Mouse (Mus musculus) heart, adult 11 months (tissue): ENCODE results near the gene Arl6ip1.
A peak's percentile ranks its signal among the peaks of the same experiment; 100 is the strongest.

Source experiments
- DNase-seq: peaks from one replicate; pipeline ENCODE4 v3.0.0; 2022

The Arl6ip1 gene

DNA sequence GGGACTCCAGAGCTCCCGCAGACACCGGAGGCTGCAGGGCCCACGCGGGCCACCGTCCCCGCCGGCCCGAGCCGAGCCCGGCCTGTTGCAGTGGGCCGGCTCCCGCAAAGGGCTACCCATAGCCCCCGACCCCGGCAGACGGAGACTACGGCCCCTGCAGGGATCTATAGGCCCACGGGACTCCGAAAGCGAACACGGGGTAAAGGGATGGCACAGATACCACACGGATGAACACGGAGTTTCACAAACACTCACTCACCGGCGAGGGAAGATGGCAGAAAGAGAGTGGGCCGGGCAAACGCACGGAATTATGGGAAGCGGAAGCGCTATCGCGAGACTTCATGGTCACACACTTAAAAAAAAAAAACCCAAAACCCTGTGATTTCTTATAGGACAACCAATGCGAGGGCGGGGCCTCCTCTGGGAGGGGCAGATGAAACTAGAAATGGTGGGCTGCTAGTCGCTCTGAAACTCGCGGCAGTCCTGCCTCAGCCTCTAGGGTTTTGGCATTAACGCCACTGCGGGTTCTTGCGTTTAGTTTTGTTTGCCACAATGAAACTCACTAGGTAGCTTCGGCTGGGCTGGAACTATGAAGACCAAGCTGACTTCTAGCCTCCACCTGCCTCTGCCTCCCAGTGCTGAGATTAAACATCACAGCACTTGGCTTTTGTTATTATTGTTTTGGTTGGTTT, 13.4 kb downstream of the Arl6ip1 start, which contains the start of gene Rps15a:
Gene Rps15a (minus strand): TSS at position 312 of the 692 bp plus-strand sequence.
- DNase-seq: peak; percentile 99

- no peak for DNase-seq
Observed at GRCm38 (mm10) chr7:118115533-118115876, 14.0 kb downstream of the Arl6ip1 start.

GRCm38 (mm10) chr7:118113541-118114297, 15.7 kb downstream of the Arl6ip1 start:
- DNase-seq: peak; percentile 49

- DNase-seq: peak; percentile 75
Observed at GRCm38 (mm10) chr7:118111128-118111527, 18.3 kb downstream of the Arl6ip1 start.

DNA sequence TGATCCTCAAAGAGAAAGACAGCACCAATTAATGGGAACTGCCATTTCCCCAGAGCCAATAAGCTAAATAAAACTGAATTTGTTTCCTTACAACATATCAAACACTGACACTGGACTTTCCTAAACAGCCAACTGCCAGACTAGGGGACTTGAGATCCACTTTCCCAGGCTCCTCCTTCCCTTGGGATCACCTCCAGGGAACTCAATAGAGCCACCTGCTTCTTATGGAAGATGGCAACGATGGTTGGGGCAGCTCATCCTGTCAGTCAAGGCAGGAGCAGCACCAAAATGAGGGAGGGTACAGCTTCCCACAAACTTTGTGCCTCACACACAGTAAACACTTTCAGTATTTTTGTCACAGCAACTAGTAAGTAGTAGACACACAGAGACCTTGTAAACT, 21.8 kb downstream of the Arl6ip1 start:
- no peak for DNase-seq

GRCm38 (mm10) chr7:118104458-118105052, 24.9 kb downstream of the Arl6ip1 start:
- no peak for DNase-seq

DNA sequence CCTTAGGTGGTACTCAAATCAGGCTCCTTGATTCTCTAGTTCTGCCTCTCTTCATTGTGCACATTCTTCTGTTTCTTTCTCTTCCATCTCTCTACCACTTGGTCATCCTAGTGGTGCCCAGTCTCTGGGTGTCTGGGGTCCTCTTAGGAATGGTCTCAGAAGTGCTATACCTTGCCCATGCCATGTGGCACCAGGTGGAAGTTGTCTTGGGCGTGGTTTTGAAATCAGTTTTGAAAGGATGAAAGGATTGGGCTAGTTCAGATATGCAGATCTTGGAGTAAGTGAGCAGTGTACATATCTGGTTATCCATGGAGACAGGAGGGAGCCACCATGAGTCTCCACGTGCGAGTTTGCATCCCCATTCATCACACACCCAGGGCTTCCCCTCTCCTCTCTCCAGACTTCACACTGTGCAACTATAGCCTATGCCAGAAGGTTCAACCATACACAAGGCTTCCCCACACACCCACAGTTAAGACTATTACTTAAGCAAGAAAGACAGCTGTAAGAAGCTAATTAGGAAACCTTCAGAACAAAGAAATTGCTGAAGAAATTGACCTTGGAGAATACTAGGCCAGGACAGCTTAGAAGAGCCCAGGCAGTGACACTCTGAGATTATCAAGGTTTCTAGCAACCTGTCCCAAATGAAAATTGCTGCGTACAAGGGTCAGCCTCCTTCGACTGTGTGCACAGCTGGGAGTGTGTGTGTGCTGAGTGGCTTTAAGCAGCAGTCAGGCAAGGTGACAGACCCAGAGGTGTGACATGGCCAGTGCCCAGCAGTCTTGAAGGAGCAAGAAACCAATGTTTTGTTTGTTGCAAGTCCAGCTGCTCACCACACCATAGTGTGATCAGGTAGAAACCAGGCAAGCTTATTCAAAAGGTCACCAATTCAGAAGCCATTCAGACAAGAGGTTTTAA, 25.7 kb downstream of the Arl6ip1 start:
- no peak for DNase-seq

DNA sequence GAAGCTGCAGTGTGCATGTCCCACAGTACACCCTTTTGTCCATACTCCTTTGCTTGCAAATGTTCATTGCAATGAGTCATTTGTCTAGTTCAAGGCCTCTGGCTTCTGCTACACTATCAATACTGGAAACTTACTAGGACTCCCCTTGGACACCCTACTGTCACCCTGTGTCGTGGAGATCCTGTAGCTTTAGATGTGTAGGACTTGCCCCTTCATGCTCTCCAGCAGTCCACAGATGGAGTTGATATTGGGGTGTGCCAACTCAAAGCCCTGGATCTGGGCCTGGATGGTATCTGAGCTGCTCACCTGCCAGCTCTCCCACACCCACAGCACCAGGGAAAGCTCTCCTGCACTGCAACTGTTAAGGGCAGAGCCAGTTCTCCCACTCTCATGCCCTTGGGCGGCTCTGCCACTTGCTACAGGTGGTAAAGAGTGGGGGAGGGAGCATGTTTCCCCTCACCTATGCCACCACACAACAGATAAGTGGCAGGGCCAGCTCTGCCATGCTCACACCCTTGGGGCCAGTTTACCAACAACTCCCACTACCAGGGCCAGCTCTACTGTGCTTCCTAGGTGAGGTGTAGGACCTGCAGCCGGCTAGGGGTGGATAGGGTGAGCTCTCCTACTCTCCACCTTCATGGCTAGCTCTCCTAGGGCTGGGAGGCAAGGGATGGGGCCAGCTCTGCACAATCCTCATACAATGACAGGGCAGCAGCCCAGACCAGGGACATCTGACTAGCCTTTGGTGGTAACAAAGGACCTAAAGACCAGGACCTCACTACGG, 26.6 kb downstream of the Arl6ip1 start:
- DNase-seq: no peak

DNA sequence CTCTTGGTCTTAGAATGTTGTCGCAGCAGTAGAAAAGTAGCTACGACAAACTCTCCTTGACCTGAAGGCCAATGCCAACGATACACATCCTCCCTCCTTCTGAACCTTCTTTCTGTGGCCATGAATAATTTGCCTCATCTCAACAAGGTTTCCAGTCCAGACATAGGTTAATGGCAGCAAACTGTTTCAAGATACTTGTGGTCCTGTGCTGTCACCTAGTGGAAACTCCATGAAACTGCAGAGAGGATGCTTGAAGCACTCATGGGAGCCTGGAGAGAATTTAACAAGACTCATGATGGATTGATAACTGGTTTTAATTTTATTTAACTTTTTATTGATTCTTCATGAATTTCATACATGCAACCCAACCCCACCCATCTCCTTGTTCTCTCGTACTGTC, 27.2 kb downstream of the Arl6ip1 start:
- DNase-seq: no peak

DNA sequence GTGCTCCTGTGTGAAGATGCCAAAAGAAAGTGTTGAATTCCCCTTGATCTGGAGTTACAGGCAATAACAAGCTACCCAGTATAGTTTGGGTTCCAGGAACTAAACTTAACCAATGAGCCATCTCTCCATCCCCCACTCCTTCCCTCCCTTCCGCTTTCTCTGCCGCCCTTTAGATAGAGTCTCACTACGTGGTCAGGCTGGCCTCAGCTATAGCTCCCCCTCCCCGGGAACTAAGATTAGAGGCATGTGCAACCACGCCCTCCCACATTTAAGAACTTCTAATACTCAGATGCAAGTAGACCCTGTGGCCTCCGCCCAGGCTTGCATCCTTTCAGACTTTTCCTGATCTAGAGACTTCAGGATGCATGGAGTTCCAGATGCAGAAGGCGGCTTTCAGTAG, 31.8 kb downstream of the Arl6ip1 start:
- DNase-seq: no peak

DNA sequence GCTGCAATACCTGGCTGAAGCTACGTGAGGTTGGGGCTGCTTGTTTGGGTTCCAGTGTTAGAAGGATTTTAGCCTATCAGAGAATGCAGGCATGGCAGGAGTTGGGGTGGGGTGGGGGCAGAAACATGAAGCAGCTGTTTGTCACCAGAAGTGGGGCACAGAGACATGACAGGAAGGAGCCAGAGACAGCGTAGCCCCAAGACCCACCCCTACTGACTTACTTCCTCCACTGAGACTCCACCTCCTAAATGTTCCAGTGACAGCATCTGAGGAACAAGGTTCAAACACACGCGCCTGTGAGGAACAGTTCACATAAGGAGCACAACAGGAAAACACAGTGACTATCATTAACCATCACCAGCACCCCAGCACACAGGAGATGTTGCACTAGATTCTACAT, 49.5 kb downstream of the Arl6ip1 start:
- no peak for DNase-seq

GRCm38 (mm10) chr7:118079097-118079496, 50.4 kb downstream of the Arl6ip1 start:
- peak; percentile 86 for DNase-seq
